Mouse (Mus musculus): Measurements from ENCODE around the gene Olfr761. TPM values are rescaled to one million over a fixed set of nuclear protein-coding genes. Genes with fewer than 3 reads are reported as not detected.
"Not testable (repeated sequence)": the region's sequence is repeated elsewhere in the genome, so short reads cannot be mapped to it uniquely, and the experiment has no call there.

Gene Olfr761
- not detected in 2 replicates for polyA plus RNA-seq (2012; rRNA removed)

GRCm38 (mm10) chr17:37952979-37953378, at the start of gene Olfr761:
Olfr761 (minus strand) TSS chr17:37953079.
- TF ChIP-seq CTCF (IDR thresholded peaks at IDR 0.05; ENCODE audit: insufficient read depth, low read length) (no peak), POLR2A (IDR thresholded peaks at IDR 0.05; ENCODE audit: borderline replicate concordance, extremely low read depth, low read depth, low read length) (no peak)

GRCm38 (mm10) chr17:37995635-37996307, 42.9 kb upstream of the Olfr761 start:
- Histone ChIP-seq H3K4me1 (ENCODE audit: control insufficient read depth, insufficient read depth, low read length) (no peaks in the 10 kb centered on the region), H3K4me3 (replicated peaks; ENCODE audit: extremely low read depth, low read depth, low read length) (no peak overlapping the region)
- 63% methylated on average over 10 of the region's 10 CpGs for WGBS
- no peak for DNase-seq
- TF ChIP-seq CTCF (IDR thresholded peaks at IDR 0.05; ENCODE audit: insufficient read depth, low read length) = no peak
- TF ChIP-seq POLR2A (IDR thresholded peaks at IDR 0.05; ENCODE audit: borderline replicate concordance, extremely low read depth, low read depth, low read length) = no peak

More at GRCm38 (mm10) chr17:37952979-37953378, at the start of gene Olfr761:
- DNase-seq = no peak
- WGBS = 60% methylated on average over 2 of the region's 2 CpGs
- no peaks in the 10 kb centered on the region for H3K4me1 ChIP-seq (ENCODE audit: control insufficient read depth, insufficient read depth, low read length)
- no peak within 1 kb of the TSS for H3K4me3 ChIP-seq (replicated peaks; ENCODE audit: extremely low read depth, low read depth, low read length)

- TF ChIP-seq POLR2A (IDR thresholded peaks at IDR 0.05; ENCODE audit: borderline replicate concordance, extremely low read depth, low read depth, low read length) (no peak), CTCF (IDR thresholded peaks at IDR 0.05; ENCODE audit: insufficient read depth, low read length) (no peak)
- Histone ChIP-seq H3K4me1 (ENCODE audit: control insufficient read depth, insufficient read depth, low read length) (no peaks in the 10 kb centered on the region), H3K4me3 (replicated peaks; ENCODE audit: extremely low read depth, low read depth, low read length) (no peak overlapping the region)
- 53% methylated on average over 3 of the region's 3 CpGs for WGBS
- DNase-seq = no peak
These were observed 37.6 kb upstream of the Olfr761 start for GRCm38 (mm10) chr17:37990453-37990961.

GRCm38 (mm10) chr17:37973591-37973990, 20.7 kb upstream of the Olfr761 start:
- WGBS = 79% methylated on average over 3 of the region's 3 CpGs
- TF ChIP-seq POLR2A (IDR thresholded peaks at IDR 0.05; ENCODE audit: borderline replicate concordance, extremely low read depth, low read depth, low read length) (no peak), CTCF (IDR thresholded peaks at IDR 0.05; ENCODE audit: insufficient read depth, low read length) (no peak)
- no peaks in the 10 kb centered on the region for H3K4me1 ChIP-seq (ENCODE audit: control insufficient read depth, insufficient read depth, low read length)
- no peak for DNase-seq
- H3K4me3 ChIP-seq (replicated peaks; ENCODE audit: extremely low read depth, low read depth, low read length) = no peak overlapping the region

DNA sequence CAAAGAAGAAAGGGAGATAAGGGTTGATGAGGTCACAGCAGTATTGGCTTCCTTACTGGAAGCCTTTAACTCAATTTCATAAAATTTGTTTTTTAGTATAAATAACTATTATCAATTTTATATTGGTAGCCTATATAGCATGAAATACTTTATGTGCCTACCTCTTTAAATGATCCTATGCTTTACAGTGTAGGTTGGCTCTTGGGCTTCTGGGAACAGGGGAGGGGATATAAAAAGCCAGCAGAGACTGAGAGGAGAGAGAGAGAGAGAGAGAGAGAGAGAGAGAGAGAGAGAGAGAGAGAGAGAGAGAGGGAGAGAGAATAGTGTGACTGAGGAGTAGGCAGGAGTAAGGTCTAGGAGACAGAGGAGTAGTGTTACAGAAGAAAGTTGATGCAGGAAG, 32.6 kb downstream of the Olfr761 start, which contains the start of gene Olfr128:
Gene Olfr128, plus strand, starts transcription at position 301 of the 400 bp plus-strand sequence.
- no peaks in the 10 kb centered on the region for H3K4me1 ChIP-seq (ENCODE audit: control insufficient read depth, insufficient read depth, low read length)
- DNase-seq = no peak
- no peak for TF ChIP-seq POLR2A (IDR thresholded peaks at IDR 0.05; ENCODE audit: borderline replicate concordance, extremely low read depth, low read depth, low read length)
- TF ChIP-seq CTCF (IDR thresholded peaks at IDR 0.05; ENCODE audit: insufficient read depth, low read length) = no peak
- no peak within 1 kb of the TSS for H3K4me3 ChIP-seq (replicated peaks; ENCODE audit: extremely low read depth, low read depth, low read length)

DNA sequence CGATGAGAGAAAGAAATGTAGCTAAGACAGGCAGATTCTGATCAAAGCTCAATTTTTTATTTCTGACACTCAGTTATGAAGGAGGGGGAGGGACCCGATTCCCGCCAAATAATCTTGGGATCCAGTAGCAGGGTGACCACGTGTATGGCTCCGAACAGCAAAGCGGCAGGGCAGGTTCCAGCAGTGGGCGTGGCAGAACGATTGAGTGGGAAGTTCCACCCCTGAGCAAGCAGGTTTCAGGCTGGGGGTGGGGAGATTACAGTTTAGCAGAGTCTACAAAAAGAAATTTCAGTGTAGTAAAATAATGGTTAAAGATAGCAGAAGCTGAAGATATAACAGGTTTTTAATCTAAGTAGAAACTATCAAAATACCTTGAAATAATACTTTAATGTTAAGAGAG, 46.1 kb downstream of the Olfr761 start:
- WGBS = 56% methylated on average over 8 of the region's 8 CpGs

More for the DNA sequence above, 46.1 kb downstream of the Olfr761 start:
- H3K4me1 ChIP-seq (ENCODE audit: control insufficient read depth, insufficient read depth, low read length); H3K4me3 ChIP-seq (replicated peaks; ENCODE audit: extremely low read depth, low read depth, low read length); DNase-seq: not testable (repeated sequence)

Other genes with a start within 250 kb of the Olfr761 start
- gene Olfr120, start 231.3 kb downstream of the Olfr761 start, polyA plus RNA-seq (2012; rRNA removed) = not detected in 2 replicates
- gene Olfr121, start 204.2 kb downstream of the Olfr761 start, polyA plus RNA-seq (2012; rRNA removed) = not detected in 2 replicates
- not detected in 2 replicates for gene Olfr122, start 184.5 kb downstream of the Olfr761 start, polyA plus RNA-seq (2012; rRNA removed)
- gene Olfr123, start 159.6 kb downstream of the Olfr761 start, polyA plus RNA-seq (2012; rRNA removed) = not detected in 2 replicates
- gene Olfr124, start 153.2 kb downstream of the Olfr761 start, polyA plus RNA-seq (2012; rRNA removed) = not detected in 2 replicates
- gene Olfr125, start 120.1 kb downstream of the Olfr761 start, polyA plus RNA-seq (2012; rRNA removed) = not detected in 2 replicates
- not detected in 2 replicates for gene Olfr126, start 105.6 kb downstream of the Olfr761 start, polyA plus RNA-seq (2012; rRNA removed)
- not detected in 2 replicates for gene Olfr127, start 52.6 kb downstream of the Olfr761 start, polyA plus RNA-seq (2012; rRNA removed)
- gene Olfr128, start 32.5 kb downstream of the Olfr761 start, polyA plus RNA-seq (2012; rRNA removed) = not detected in 2 replicates
- not detected in 2 replicates for gene Olfr129, start 107.0 kb upstream of the Olfr761 start, polyA plus RNA-seq (2012; rRNA removed)
- gene Olfr130, start 110.8 kb upstream of the Olfr761 start, polyA plus RNA-seq (2012; rRNA removed) = not detected in 2 replicates
- not detected in 2 replicates for gene Olfr131, start 135.6 kb upstream of the Olfr761 start, polyA plus RNA-seq (2012; rRNA removed)
- gene Olfr132, start 181.4 kb upstream of the Olfr761 start, polyA plus RNA-seq (2012; rRNA removed) = not detected in 2 replicates
- gene Olfr133, start 192.2 kb upstream of the Olfr761 start, polyA plus RNA-seq (2012; rRNA removed) = not detected in 2 replicates
- not detected in 2 replicates for gene Olfr134, start 218.3 kb upstream of the Olfr761 start, polyA plus RNA-seq (2012; rRNA removed)